Mouse (Mus musculus) bone marrow, adult 2 months (tissue): ENCODE measurements around the gene Ampd1.

Experiments
- CTCF ChIP-seq: fragments of 200-500 bp; IDR thresholded peaks from 2 replicates; pipeline ENCODE4 v1.5.1; 2011; ENCODE audit warnings: low read length, control low read depth; ENCODE audit not compliant: control insufficient read depth, insufficient read depth
- POLR2A ChIP-seq: fragments of 200-500 bp; IDR thresholded peaks from 2 replicates; pipeline ENCODE4 v1.6.1; 2011; ENCODE audit warnings: low read depth, mild to moderate bottlenecking, control low read depth, low read length, borderline replicate concordance; ENCODE audit not compliant: control insufficient read depth

DNA sequence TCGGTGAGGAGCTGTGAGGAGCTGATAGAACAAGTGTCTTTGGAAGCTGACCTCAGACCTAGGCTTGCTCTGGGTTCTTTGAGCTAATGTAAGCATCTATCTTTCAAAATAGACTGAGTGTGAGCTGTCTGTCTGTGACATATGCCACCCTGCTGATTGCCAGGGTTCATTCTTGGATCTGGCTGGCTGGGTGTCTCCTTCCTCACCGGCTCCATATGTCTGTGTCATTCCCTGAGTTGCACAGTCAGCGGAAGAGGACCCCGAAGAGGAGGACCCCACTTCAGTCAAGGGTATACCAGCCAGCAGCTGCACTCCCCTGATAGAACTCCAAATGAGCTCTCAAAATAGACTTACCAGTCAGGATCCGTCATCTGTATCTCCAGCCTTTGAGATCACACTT is 8.9 kb downstream of the Ampd1 start:
- no peak for TF ChIP-seq CTCF
- TF ChIP-seq POLR2A = no peak
